Mouse (Mus musculus): ENCODE results near the gene Kif12. TPM values are rescaled to one million over a fixed set of nuclear protein-coding genes. Genes with fewer than 3 reads are reported as not detected.

Gene Kif12
- total RNA-seq, 2 experiments from 2014 or later: not detected

DNA sequence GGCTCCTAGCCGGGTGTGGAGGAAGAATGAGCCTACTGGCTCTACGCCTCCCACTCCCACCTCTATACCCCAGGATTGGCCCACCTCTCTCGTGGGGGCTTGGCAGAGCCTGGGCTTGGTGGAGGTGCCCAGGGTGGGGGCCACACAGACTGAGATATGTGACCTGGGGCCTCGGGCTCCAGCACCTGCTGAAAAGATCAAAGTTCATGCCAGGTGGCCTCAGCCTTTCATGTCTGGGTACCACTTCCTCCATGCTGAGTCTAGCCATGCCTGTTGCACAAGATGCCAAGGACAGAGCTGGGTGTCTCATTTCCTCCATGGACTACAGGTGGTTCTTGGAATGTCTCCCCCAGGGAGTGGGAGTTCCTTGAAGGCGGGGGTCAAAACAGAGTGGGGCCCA, 5.6 kb downstream of the Kif12 start:
- no peak for ATAC-seq (replicated peaks; ENCODE audit: low FRiP score, low TSS enrichment, poor library complexity, severe bottlenecking)

DNA sequence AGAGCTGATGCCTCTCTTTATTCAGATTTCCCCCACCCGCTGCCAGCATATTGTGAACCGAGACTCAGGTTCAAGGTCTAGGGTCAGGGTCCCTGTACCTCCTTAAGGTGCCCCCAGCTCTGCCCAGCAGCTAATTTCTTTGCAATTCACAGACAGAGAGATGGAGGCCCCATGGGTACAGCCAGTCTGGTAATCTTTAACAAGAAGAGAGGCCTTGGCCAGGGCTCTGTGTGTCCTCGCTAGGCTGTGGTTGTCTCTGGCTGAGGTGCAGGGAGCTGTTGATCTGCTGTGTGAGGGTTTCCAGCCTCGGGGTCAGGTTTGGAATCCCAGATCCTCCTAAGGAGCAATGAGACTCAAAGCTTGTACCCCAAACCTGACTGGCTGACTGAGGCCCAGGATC, 6.3 kb downstream of the Kif12 start:
- no peak for ATAC-seq (replicated peaks; ENCODE audit: low FRiP score, low TSS enrichment, poor library complexity, severe bottlenecking)

DNA sequence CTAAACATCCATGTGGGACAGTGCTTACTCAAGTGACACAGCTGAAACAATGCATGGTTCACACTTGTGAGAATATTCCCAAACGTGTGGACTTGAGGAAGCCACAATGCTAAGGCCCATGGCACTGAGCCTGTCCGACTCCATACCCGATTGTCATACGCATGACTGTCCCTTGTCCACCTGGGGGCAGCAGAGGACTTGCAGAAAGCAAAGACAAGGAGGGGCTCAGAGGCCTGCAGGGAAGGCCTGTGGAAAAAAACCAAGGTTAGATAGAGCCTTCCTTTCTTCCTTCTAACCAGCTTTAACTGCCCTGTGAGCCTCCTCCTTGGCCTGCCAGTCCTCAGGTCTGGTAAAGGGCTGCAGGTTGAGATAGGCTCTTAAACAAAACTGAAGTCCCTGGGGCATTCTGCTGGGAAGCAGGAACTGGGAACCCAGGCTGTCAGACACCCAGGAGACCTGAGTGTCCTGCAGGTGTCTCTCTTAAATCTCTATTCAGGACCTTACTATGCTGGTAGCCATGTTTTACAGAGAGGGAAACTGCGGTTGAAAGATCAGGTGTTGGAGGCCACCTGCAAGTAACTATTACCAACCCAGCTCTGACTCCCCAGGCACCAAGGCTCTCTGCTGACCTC, 12.9 kb downstream of the Kif12 start:
- peak; percentile 84 for ATAC-seq (replicated peaks; ENCODE audit: low FRiP score, low TSS enrichment, poor library complexity, severe bottlenecking)

DNA sequence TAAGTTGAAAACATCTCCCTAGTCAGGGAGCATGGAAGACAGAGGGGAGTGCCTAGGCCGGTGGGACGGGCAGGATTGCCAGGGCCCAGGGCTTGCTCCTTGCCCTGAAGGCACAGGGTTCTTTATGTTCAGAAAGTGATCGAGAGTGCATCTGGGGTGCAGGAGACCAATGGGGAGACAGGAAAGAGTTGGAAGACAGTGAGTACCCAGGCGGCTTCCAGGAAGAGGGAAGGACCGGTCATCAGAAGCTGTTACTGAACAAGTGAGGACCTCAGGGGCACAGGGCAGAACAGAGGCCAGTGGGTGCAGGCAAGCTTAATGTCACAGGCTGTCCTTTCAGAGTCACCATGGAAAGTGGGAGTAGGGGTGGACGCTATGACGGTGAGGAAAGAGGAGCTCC, 13.7 kb downstream of the Kif12 start:
- ATAC-seq (replicated peaks; ENCODE audit: low FRiP score, low TSS enrichment, poor library complexity, severe bottlenecking): no peak

DNA sequence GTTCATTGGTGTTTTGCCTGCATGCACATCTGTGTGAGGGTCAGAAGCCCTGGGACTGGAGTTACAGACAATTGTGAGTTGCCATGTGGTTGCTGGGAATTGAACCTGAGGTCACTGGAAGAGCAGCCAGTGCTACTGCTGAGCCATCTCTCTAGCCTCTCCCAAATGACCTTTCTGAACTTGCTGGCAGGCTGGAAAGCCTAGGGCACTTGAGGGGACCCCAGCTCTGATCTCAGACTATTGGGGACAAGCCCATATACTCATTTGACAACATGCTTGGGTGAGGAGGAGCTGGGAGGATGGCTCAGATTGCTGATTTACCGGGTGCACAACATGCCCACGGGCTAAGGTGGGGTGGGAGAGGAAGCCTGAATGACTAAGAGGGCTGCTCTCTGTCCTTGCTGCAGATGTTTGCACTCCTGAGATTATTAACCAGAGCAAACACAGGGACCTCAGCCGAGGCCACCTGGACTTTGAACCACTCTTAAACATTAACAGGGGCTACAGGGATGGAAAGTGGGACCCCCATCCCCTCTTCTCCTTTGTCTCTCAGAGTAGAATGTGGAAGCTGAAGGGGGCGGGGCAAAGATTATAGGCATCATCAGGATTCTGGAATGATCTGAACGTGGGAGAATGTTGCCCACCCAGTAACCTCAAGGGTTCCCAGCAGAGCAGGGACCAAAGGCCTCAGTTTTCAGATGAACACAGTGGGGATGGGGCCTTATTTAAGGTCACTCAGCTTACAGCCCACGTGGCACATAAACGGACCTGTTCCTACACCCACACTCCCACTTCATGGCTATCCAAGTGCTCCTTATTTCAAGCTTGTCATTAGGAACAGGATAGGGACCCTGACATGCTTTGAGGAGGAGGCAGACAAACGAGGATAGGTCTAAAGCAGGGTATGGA, 15.0 kb downstream of the Kif12 start:
- no peak for ATAC-seq (replicated peaks; ENCODE audit: low FRiP score, low TSS enrichment, poor library complexity, severe bottlenecking)

DNA sequence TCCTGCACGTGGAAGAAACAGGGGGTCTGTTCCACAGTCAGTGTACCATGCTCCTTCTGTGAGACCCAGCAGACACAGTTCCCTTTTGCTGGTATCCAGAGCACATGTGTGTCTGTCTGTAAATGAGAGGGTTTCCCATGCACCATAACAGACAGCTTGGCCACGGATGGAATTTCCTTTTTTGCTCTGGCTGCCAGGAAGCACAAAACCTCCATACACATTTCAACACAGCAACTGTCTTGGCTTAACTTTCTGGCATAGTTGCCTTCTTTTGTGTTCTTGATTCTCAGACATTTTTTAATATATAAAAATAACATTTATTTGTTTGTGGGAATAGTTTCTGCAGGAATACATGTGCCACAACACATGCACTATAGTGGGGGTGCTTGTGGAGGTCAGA, 16.3 kb downstream of the Kif12 start:
- no peak for ATAC-seq (replicated peaks; ENCODE audit: low FRiP score, low TSS enrichment, poor library complexity, severe bottlenecking)

DNA sequence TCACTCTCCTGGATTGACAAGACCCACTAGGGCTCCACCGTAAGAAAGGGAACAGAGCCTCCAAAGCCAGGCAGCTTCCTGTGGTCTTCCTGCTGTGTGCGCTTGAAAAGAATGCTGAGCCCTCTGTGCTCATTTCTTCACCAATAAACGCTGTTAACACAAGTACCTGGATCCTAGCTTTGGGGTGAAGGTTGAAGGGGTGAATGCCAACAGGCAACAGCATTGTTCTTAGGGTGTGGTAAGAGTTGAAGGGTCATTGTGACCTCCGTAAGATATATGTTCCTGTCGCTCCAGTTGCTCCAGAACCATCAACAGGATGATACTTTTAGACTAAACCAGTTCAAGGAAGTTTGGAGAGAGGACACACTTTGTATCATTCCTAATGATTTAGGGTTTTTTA, 17.2 kb downstream of the Kif12 start, which contains the start of gene Ambp:
TSS of gene Ambp (minus strand) at position 101 of the 400 bp plus-strand sequence.
- ATAC-seq (replicated peaks; ENCODE audit: low FRiP score, low TSS enrichment, poor library complexity, severe bottlenecking): no peak

DNA sequence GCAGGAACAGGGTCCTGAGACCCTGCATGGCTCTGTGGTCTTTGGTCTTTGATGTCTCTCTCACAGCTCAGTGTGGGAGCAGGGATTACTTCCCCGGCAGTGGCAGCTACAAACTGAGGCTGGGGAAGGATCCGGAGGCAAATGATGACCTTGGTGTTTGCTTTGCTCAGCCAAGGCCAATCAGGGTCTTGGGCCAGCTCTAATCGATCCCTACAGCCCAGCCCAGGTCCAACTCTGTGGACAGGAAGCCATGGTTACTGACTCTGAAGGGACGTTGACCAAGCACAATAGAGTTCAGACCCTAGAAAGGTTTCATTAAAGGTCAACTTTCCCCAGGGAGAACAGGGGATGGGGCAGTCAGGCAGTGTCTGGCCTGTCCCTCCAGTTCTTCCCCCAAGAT, 17.9 kb downstream of the Kif12 start:
- ATAC-seq (replicated peaks; ENCODE audit: low FRiP score, low TSS enrichment, poor library complexity, severe bottlenecking): no peak

DNA sequence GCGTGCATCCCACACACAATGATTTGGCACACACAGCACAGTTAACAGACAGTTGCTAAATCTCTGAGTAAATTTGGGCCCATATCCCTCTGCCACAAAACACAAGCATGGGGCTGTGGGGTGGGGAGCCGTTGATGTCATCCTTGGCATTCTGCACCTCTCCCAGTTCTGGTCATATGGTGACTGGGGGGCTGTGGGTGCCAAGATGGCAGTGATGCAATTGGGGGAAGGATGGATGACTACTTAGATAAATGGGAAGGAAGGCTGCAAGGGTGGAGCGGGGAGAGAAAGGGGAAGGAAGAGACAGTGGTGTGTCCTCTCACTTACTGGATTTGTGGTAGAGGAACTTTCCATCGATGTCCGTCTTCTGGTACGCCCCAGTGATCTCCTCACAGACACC, 20.8 kb downstream of the Kif12 start:
- ATAC-seq (replicated peaks; ENCODE audit: low FRiP score, low TSS enrichment, poor library complexity, severe bottlenecking): no peak

DNA sequence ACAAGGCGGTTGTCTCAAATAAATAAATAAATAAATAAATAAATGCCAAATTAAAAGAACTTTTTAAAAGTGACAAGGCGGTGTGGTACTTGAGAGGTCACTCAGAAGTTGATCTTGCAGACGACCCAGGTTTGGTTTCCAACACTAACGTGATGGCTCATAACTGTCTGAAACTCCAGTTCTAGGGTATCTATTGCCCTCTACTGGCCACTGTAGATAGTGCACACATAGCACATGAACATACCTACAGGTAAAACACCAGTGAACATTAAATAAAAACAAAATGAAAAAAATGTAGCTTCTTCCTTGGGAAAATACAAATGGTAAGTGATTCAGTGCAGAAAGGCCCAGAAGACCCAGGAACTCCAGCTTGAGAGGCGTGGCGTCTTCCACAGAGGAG, 24.7 kb downstream of the Kif12 start:
- ATAC-seq (replicated peaks; ENCODE audit: low FRiP score, low TSS enrichment, poor library complexity, severe bottlenecking): no peak

DNA sequence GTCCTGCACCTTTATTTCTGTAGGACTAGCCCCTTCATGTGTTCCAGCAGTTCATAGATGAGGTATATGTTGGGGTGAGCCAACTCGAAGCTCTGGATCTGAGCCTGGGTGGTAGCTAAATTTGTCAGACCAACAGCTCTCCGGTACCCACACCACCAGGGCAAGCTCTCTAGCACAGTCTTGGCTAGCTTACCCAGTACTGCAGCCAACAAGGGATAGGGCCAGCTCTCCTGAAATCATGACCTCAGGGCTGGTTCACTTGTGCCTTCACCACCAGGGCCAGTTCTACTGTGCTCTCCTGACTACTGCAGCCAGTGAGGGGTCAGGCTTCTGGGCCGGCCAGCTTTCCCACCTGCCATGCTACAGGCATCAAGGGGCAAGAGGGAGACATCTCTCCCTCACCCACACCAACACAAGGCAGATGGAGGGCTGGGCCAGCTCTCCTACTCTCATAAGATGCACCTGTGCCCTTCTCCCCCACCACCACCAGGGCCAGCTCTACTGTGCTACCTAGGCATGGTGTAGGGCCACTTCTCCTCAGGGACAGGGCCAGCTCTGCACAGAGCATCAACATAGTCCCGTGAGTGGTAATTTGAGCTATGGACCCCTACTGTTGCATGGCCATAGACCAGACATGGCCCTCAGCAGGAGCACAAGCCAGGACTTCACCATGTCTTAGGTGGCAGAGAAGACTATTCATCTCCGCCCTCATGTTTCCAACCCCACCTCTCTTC, 41.9 kb downstream of the Kif12 start:
- no peak for ATAC-seq (replicated peaks; ENCODE audit: low FRiP score, low TSS enrichment, poor library complexity, severe bottlenecking)

DNA sequence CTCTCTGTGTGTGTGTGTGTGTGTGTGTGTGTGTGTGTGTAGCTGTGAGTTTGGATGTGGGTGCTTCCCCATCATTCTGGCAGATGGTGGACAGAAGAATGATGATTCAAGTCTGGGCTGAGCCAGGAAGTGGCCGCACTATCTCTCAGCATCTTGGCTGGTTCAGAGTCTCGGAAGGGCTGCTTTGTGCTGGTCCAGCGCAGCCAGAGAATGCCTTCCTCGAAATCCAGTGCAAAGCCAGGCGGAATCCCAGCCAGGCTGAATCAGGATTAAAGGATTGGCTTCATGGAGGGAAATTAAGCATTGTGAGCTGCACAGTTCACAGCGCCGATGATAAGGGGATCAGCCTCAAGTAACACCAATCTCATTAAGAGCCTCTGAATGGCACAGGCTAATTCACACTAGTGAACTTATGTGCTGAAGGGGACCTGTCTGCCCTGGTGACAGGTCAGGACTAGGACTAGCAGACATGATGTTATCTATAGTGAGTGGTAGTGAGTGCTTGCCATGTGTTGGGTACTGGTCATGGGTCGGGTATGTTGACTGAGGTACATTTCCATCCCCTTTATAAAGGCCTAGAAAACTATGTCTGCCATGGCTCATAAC, 47.0 kb downstream of the Kif12 start:
- no peak for ATAC-seq (replicated peaks; ENCODE audit: low FRiP score, low TSS enrichment, poor library complexity, severe bottlenecking)

DNA sequence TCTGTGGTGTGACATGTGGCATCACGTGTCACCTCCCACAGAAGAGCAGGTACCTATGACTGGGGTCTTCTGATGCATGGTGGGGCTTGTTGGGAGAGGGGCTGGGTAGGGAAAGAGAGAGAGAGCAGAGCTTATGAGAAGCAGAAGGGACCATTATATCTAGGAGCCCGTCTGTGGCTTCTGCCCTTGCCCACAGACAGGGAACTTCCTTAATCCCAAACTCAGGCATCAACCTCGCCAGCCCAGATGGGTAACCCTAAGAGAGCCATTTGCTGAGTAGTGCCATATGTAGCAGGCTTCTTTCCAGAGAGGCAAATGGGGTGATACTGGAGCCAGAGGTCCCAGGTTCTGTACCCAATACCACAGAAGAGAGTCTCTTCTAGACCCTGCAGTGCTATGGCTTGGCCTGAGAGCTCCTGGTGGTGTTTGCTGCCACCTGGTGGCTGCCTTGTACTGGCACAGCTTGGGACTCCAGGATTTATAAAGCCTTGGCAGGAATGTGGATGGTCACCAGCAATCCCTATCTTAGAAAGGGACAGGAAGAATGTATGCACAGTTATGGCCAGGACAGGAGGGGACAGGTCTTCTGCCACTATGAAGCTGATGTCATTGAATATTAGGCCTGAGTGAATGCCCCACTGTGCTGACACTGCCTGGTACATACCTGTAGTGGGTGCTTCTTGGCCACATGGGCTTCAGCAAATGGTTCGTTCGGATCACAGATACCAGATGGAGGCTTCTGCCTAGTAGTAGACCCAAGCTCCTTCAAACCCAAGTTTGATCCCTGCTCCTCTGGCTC, 53.1 kb downstream of the Kif12 start:
- ATAC-seq (replicated peaks; ENCODE audit: low FRiP score, low TSS enrichment, poor library complexity, severe bottlenecking): peak; percentile 88

Other genes with a start within 250 kb of the Kif12 start
- gene Zfp618, start 206.6 kb downstream of the Kif12 start, total RNA-seq (2014; fragmentation: Nextera tagmentation): 1.4 TPM in 1 of 2 replicates, not detected in the other
- gene Zfp618, start 206.6 kb downstream of the Kif12 start, total RNA-seq (2017): not detected in 2 replicates
- not detected in 2 replicates for gene Ambp, start 17.3 kb downstream of the Kif12 start, total RNA-seq (2014; fragmentation: Nextera tagmentation)
- not detected in 2 replicates for gene Ambp, start 17.3 kb downstream of the Kif12 start, total RNA-seq (2017)
- gene Col27a1, start 41.9 kb upstream of the Kif12 start, total RNA-seq (2014; fragmentation: Nextera tagmentation): 1.2 TPM in 1 of 2 replicates, not detected in the other
- not detected in 2 replicates for gene Col27a1, start 41.9 kb upstream of the Kif12 start, total RNA-seq (2017)
- gene Orm1, start 172.4 kb upstream of the Kif12 start, total RNA-seq (2014; fragmentation: Nextera tagmentation): not detected in 2 replicates
- gene Orm1, start 172.4 kb upstream of the Kif12 start, total RNA-seq (2017): 5.1 TPM in 1 of 2 replicates, not detected in the other
- gene Orm3, start 184.0 kb upstream of the Kif12 start, total RNA-seq (2014; fragmentation: Nextera tagmentation): not detected in 2 replicates
- not detected in 2 replicates for gene Orm3, start 184.0 kb upstream of the Kif12 start, total RNA-seq (2017)
- gene Orm2, start 190.3 kb upstream of the Kif12 start, total RNA-seq (2014; fragmentation: Nextera tagmentation): not detected in 2 replicates
- not detected in 2 replicates for gene Orm2, start 190.3 kb upstream of the Kif12 start, total RNA-seq (2017)
- 29.6 and 30.1 TPM in 2 replicates for gene Akna, start 231.2 kb upstream of the Kif12 start, total RNA-seq (2014; fragmentation: Nextera tagmentation)
- 3.0 and 5.7 TPM in 2 replicates for gene Akna, start 231.2 kb upstream of the Kif12 start, total RNA-seq (2017)